Mouse (Mus musculus) ES-E14 (cell line): Measurements from ENCODE around the gene Gm49318. TPM values are rescaled to one million over a fixed set of nuclear protein-coding genes. Genes with fewer than 3 reads are reported as not detected.

ENCODE experiments used
- DNase-seq: peaks from one replicate; pipeline ENCODE4 v3.0.0-alpha.2; 2013; ENCODE audit warnings: low read depth, low spot score
- H3K27ac ChIP-seq: 2 replicates; pipeline ENCODE4 v1.5.1; 2012; ENCODE audit warnings: low read depth, mild to moderate bottlenecking, low read length, moderate library complexity, mixed read lengths; ENCODE audit not compliant: poor library complexity, insufficient read depth, severe bottlenecking
- H3K36me3 ChIP-seq: 2 replicates; pipeline ENCODE4 v1.6.1; 2012; ENCODE audit warnings: mild to moderate bottlenecking, low read length, moderate library complexity, mixed read lengths; ENCODE audit not compliant: control insufficient read depth, poor library complexity, insufficient read depth, severe bottlenecking
- H3K4me1 ChIP-seq, 2 experiments: fragments of 150-350 bp in 1 of 2; sonication (generic) in 1 of 2; 2 replicates each; pipeline ENCODE4 v1.6.1; 2012; ENCODE audit warnings: low read length in 2 of 2, mild to moderate bottlenecking in 1 of 2, mixed read lengths in 1 of 2; ENCODE audit not compliant: control insufficient read depth in 2 of 2, insufficient read depth in 2 of 2, poor library complexity in 1 of 2
- H3K4me3 ChIP-seq, 2 experiments: fragments of 150-350 bp in 1 of 2; sonication (generic) in 1 of 2; 2 replicates each; pipeline ENCODE4 v1.5.1; 2012; ENCODE audit warnings: low read length in 2 of 2, low read depth in 1 of 2, mild to moderate bottlenecking in 1 of 2, mixed read lengths in 1 of 2; ENCODE audit not compliant: insufficient read depth in 1 of 2, poor library complexity in 1 of 2, severe bottlenecking in 1 of 2
- H3K9ac ChIP-seq: 2 replicates; pipeline ENCODE4 v1.6.1; 2012; ENCODE audit warnings: low read depth, mild to moderate bottlenecking, low read length, mixed read lengths; ENCODE audit not compliant: poor library complexity, insufficient read depth, severe bottlenecking
- H3K9me3 ChIP-seq: fragments of 150-350 bp; sonication (generic); 2 replicates; pipeline ENCODE4 v1.6.1; 2012; ENCODE audit warnings: low read depth, mild to moderate bottlenecking, low read length; ENCODE audit not compliant: control insufficient read depth, insufficient read depth
- CHD2 ChIP-seq: IDR thresholded peaks from 2 replicates; pipeline ENCODE4 v1.6.1; 2014; ENCODE audit warnings: mild to moderate bottlenecking, low read depth, low read length, inconsistent platforms
- HCFC1 ChIP-seq: IDR thresholded peaks from 2 replicates; pipeline ENCODE4 v1.6.1; 2012; ENCODE audit warnings: low read length, inconsistent platforms, borderline replicate concordance; ENCODE audit not compliant: insufficient read depth
- MAFK ChIP-seq: IDR thresholded peaks from 2 replicates; pipeline ENCODE4 v1.6.1; 2014; ENCODE audit warnings: mild to moderate bottlenecking, low read depth, low read length, inconsistent platforms; ENCODE audit not compliant: insufficient read depth
- ZC3H11A ChIP-seq: IDR thresholded peaks from 2 replicates; pipeline ENCODE4 v1.6.1; 2012; ENCODE audit warnings: low read depth, mild to moderate bottlenecking, inconsistent platforms, low read length, borderline replicate concordance
- ZNF384 ChIP-seq: IDR thresholded peaks from 2 replicates; pipeline ENCODE4 v1.6.1; 2012; ENCODE audit warnings: low read depth, low read length, inconsistent platforms
- in situ Hi-C, 2 experiments: fragments of 600-800 bp; cut with MboI; formaldehyde crosslinking; loops; one replicate each; pipeline ENCODE4 v1.15.1; 2025; ENCODE audit warnings: low sequenced_read_pairs in 2 of 2, inconsistent platforms in 1 of 2; ENCODE audit not compliant: unreplicated experiment in 2 of 2
- total RNA-seq: library from RNA; depleted of rRNA; stranded (reverse); fragments of 300-350 nt; gene quantifications from 2 replicates; pipeline ENCODE4 v1.2.3, GENCODE M21; 2012

Gene Gm49318
- total RNA-seq, 1 experiment = not detected

DNA sequence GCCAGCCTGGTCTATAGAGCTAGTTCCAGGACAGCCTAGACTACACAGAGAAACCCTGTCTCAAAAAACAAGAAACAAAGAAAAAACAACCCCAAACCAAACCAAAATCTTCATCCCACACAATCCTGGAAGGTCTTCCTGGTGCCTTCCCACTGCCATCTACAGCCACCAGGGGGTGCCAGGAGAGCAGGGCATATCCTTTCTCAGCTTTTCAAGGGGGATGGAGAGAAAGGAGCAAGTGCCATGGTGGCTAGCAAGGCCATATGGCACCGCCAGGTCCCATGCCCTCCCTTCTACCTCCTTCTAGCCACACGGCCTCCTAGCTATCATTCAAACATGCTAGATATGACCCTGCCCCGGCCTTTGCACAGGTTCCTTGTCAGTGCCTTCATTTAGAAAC, 4.6 kb downstream of the Gm49318 start:
- Histone ChIP-seq H3K36me3 (peaks cover 25% of the 10 kb centered on the region), H3K4me1 (peaks cover 0 to 4% of the 10 kb centered on the region in 2 experiments; a peak in 1 of 4 replicates), H3K4me3 (no peak overlapping the region), H3K9ac (no peak overlapping the region), H3K9me3 (no peaks in the 10 kb centered on the region), H3K27ac (no peak overlapping the region)
- no peak for DNase-seq
- TF ChIP-seq MAFK (no peak), ZNF384 (no peak), HCFC1 (no peak), CHD2 (no peak)
- in situ Hi-C loops = no loop called here

DNA sequence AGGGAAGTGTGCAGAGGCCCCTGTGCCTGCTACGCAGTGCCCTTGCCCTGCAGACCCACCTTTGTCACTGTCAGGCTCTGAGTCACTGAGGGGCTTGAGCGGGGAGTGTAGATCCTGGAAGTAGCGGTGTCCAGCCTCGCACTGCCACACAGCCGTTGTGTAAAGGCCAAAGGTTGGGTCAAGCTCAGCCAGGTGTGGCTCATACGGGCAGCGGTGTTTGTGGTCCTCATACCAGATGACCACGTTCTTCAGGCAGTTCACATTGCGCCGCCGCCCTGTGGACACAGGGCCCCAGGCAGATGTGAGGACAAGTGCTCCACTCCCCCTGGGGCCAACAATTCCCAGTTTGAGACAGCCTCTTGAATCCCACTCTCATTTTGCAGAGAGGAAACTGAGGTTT, 5.4 kb downstream of the Gm49318 start:
- peaks cover 0 to 4% of the 10 kb centered on the region in 2 experiments; a peak in 1 of 4 replicates for H3K4me1 ChIP-seq
- H3K9me3 ChIP-seq = no peaks in the 10 kb centered on the region
- in situ Hi-C loops = no loop called here
- no peak overlapping the region for H3K27ac ChIP-seq
- peaks cover 28% of the 10 kb centered on the region for H3K36me3 ChIP-seq
- no peak for DNase-seq
- no peak overlapping the region for H3K4me3 ChIP-seq
- TF ChIP-seq HCFC1 (no peak), MAFK (no peak), ZNF384 (no peak), CHD2 (no peak), ZC3H11A (no peak)
- H3K9ac ChIP-seq = 0 out of 2 replicates have a peak overlapping the region, but pooled peaks have one; percentile 21

DNA sequence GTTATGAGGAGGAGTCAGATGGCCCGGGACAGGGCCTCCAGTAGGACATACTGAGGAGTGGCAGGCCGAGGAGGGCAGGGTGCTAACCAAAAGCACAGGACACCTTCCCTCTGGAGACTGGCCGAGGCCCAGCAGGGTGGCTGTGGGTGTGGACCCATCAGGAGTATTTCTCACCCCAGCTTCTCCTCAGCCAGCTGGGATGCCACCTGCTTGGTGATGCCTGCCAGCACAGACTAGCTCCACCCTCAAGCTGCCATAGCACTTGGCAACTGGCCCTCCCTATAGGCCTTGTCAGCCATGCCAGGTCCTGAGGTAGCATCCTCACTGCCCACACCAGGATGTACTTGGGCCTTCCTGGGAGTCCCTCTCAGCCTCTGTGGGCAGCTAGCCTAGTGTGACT, 6.7 kb downstream of the Gm49318 start:
- Histone ChIP-seq H3K36me3 (peaks cover 28% of the 10 kb centered on the region), H3K9me3 (no peaks in the 10 kb centered on the region), H3K4me3 (no peak overlapping the region), H3K27ac (no peak overlapping the region), H3K4me1 (no peaks in the 10 kb centered on the region), H3K9ac (no peak overlapping the region)
- TF ChIP-seq ZNF384 = no peak
- TF ChIP-seq HCFC1 = no peak
- no peak for TF ChIP-seq MAFK
- TF ChIP-seq CHD2 = no peak
- TF ChIP-seq ZC3H11A = no peak
- no peak for DNase-seq
- in situ Hi-C loops = no loop called here

DNA sequence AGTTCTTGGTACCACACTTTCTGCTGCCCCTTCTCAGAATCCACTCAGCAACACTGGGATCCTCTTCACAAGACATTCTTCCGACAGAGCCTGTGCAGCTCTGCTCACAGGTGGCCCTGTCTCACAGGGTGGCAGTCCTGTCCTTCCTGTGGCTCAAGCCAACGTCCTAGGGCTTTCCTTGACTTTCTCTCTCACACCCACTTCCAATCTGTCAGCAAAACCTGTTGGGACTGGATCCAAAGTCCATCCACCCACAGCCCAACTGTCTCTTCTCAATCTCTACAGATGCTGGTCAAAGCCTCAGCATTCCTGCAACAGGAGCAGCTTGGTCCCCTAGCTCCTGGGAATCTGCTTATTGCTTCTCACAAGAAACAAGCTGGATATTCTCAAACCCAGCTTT, 9.7 kb downstream of the Gm49318 start:
- TF ChIP-seq CHD2 = no peak
- no peak for TF ChIP-seq ZNF384
- no peak for TF ChIP-seq ZC3H11A
- TF ChIP-seq MAFK = no peak
- TF ChIP-seq HCFC1 = no peak
- no peak overlapping the region for H3K9ac ChIP-seq
- no peak overlapping the region for H3K27ac ChIP-seq
- in situ Hi-C loops = no loop called here
- H3K9me3 ChIP-seq = no peaks in the 10 kb centered on the region
- peaks cover 18% of the 10 kb centered on the region for H3K36me3 ChIP-seq
- H3K4me1 ChIP-seq = no peaks in the 10 kb centered on the region
- no peak overlapping the region for H3K4me3 ChIP-seq
- DNase-seq = no peak

DNA sequence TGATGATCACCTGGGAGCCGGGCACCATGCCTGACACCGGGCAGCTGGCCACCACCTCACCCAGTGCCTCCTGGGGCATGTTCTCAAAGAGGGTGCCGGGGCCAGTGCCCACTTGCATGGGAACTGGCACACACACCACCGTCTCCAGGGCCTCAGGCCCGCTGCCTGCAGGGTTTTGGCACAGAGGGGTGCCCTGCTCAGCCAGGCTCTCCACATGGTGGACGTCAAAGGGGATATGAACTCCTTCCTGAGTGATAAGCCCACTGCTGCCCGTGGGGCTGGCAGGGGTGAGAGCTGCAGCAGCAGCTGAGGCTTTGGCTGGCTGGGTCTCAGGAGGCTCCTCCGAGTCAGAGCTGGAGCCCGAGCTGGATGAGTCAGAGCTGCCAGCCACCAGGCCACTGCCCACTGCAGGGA, 13.0 kb downstream of the Gm49318 start:
- H3K4me3 ChIP-seq = no peak overlapping the region
- in situ Hi-C loops = no loop called here
- H3K9me3 ChIP-seq = no peaks in the 10 kb centered on the region
- no peak overlapping the region for H3K9ac ChIP-seq
- H3K36me3 ChIP-seq = peaks cover 4% of the 10 kb centered on the region; the same call in 1 of the 2 replicates
- no peak for TF ChIP-seq MAFK
- no peak for TF ChIP-seq ZNF384
- TF ChIP-seq CHD2 = no peak
- no peak for TF ChIP-seq HCFC1
- no peak for TF ChIP-seq ZC3H11A
- DNase-seq = no peak
- H3K27ac ChIP-seq = no peak overlapping the region
- H3K4me1 ChIP-seq = peaks cover 0 to 12% of the 10 kb centered on the region in 2 experiments; a peak in 3 of 4 replicates
